Comparison of ENCODE assay signal across 8 mouse cellular contexts in genomic region chr13:36578569-36579333, GRCm38 (mm10).
DNase-seq lines count a peak whose midpoint lies in the region; ATAC-seq and TF ChIP-seq lines count a peak whose summit lies in the region.

No protein-coding gene starts in this region.

- peak; percentile 54; the same call in 1 of the 2 replicates for ATAC-seq in common myeloid progenitor, adult 5-6 weeks (replicated peaks; ENCODE audit: low read depth, poor library complexity, severe bottlenecking)
- peak; percentile 98 for ATAC-seq in hindbrain, embryonic 16.5 days

- H3K27ac ChIP-seq in gastrocnemius, adult 2 months, result no peak overlapping the region
- H3K27ac ChIP-seq in hindbrain, embryonic 16.5 days (ENCODE audit: low read depth, low read length), result peak overlapping the region; percentile 82

- H3K27me3 ChIP-seq in hindbrain, embryonic 16.5 days (replicated peaks; ENCODE audit: control insufficient read depth, insufficient read depth, low read length), result no peaks in the 10 kb centered on the region

- peak overlapping the region; percentile 54 for H3K4me2 ChIP-seq in hindbrain, embryonic 16.5 days (ENCODE audit: low read length)

- intact Hi-C loops in gastrocnemius, adult 2 months (cut with DNase I), result no loop called here

- no peaks in the 10 kb centered on the region for H3K36me3 ChIP-seq in hindbrain, embryonic 16.5 days (ENCODE audit: control insufficient read depth, insufficient read depth, low read length)

- peak; percentile 26 for TF ChIP-seq CTCF in gastrocnemius, adult 2 months (IDR thresholded peaks at IDR 0.05)

- H3K4me3 ChIP-seq in gastrocnemius, adult 2 months, result peak overlapping the region; percentile 70
- peak overlapping the region; percentile 42 for H3K4me3 ChIP-seq in hindbrain, embryonic 16.5 days (ENCODE audit: low read length)

- peak overlapping the region; percentile 67 for H3K9ac ChIP-seq in hindbrain, embryonic 16.5 days (ENCODE audit: low read depth, low read length)

- DNase-seq in adrenal gland, adult 2 months, result peak; percentile 84
- DNase-seq in gastrocnemius, adult 2 months, result peak; percentile 72
- peak; percentile 84 for DNase-seq in left cerebral cortex, adult 11 months (ENCODE audit: low spot score)
- DNase-seq in lung, postnatal 10 days, result peak; percentile 59
- DNase-seq in right cerebral cortex, adult 18-20 months, result peak; percentile 93
- no peak for DNase-seq in spleen, adult 12 weeks (ENCODE audit: low spot score)

- 2% methylated on average over 39 of the region's 41 CpGs for WGBS in hindbrain, embryonic 16.5 days

- peaks cover 25% of the 10 kb centered on the region for H3K4me1 ChIP-seq in hindbrain, embryonic 16.5 days (ENCODE audit: control insufficient read depth, insufficient read depth, low read depth, low read length)

- no peaks in the 10 kb centered on the region for H3K9me3 ChIP-seq in hindbrain, embryonic 16.5 days (ENCODE audit: control insufficient read depth, low read length)
